Mouse (Mus musculus) MEL-GATA-1-ER (cell line): ENCODE results near the gene Abca5.

Experiments
- DNase-seq: peaks from one replicate; pipeline ENCODE4 v3.0.0-alpha.2; 2012; ENCODE audit warnings: low read depth; ENCODE audit errors: extremely low read depth

Gene Abca5

GRCm38 (mm10) chr11:110303411-110303810 is 34.1 kb downstream of the Abca5 start:
- DNase-seq: no peak

- DNase-seq: no peak
These were observed 39.5 kb downstream of the Abca5 start for GRCm38 (mm10) chr11:110297917-110298533.

- no peak for DNase-seq
These were observed 46.9 kb downstream of the Abca5 start for GRCm38 (mm10) chr11:110290586-110290985.

GRCm38 (mm10) chr11:110288423-110288822 is 49.1 kb downstream of the Abca5 start:
- no peak for DNase-seq

GRCm38 (mm10) chr11:110287694-110288093 is 49.8 kb downstream of the Abca5 start:
- no peak for DNase-seq

GRCm38 (mm10) chr11:110286331-110286730 is 51.2 kb downstream of the Abca5 start:
- no peak for DNase-seq

- no peak for DNase-seq
These were observed 52.7 kb downstream of the Abca5 start for GRCm38 (mm10) chr11:110284849-110285248.

GRCm38 (mm10) chr11:110284185-110284787 is 53.2 kb downstream of the Abca5 start:
- peak; percentile 49 for DNase-seq

- no peak for DNase-seq
These were observed 62.7 kb downstream of the Abca5 start for GRCm38 (mm10) chr11:110274794-110275193.

- DNase-seq: peak; percentile 68
These were observed 65.8 kb downstream of the Abca5 start for GRCm38 (mm10) chr11:110271745-110272144.

GRCm38 (mm10) chr11:110268244-110268844 is 69.2 kb downstream of the Abca5 start:
- DNase-seq: peak; percentile 72

GRCm38 (mm10) chr11:110267232-110267631 is 70.3 kb downstream of the Abca5 start:
- DNase-seq: peak; percentile 20

- DNase-seq: no peak
These were observed 70.8 kb downstream of the Abca5 start for GRCm38 (mm10) chr11:110266757-110267156.

- no peak for DNase-seq
These were observed 75.6 kb downstream of the Abca5 start for GRCm38 (mm10) chr11:110261867-110262266.

GRCm38 (mm10) chr11:110257911-110258310 is 79.6 kb downstream of the Abca5 start:
- DNase-seq: no peak

GRCm38 (mm10) chr11:110257061-110257460 is 80.5 kb downstream of the Abca5 start:
- DNase-seq: no peak

- no peak for DNase-seq
These were observed 85.3 kb downstream of the Abca5 start for GRCm38 (mm10) chr11:110252256-110252655.

- no peak for DNase-seq
These were observed 86.0 kb downstream of the Abca5 start, which contains the start of gene Abca6 for GRCm38 (mm10) chr11:110251534-110251933. Gene Abca6, minus strand, starts transcription at chr11:110251776.

GRCm38 (mm10) chr11:110244730-110245129 is 92.8 kb downstream of the Abca5 start:
- no peak for DNase-seq

- no peak for DNase-seq
These were observed 100.0 kb downstream of the Abca5 start for GRCm38 (mm10) chr11:110237466-110237865.

GRCm38 (mm10) chr11:110232975-110233374 is 104.5 kb downstream of the Abca5 start:
- no peak for DNase-seq
